Mouse (Mus musculus) lung, postnatal 0 days (tissue): Measurements from ENCODE around the gene Tagln2.

Source experiments
- CTCF ChIP-seq: IDR thresholded peaks from 2 replicates; pipeline ENCODE4 v1.5.1; 2016; ENCODE audit warnings: antibody characterized with exemption, mild to moderate bottlenecking
- EP300 ChIP-seq: IDR thresholded peaks from 2 replicates; pipeline ENCODE4 v1.6.1; 2016; ENCODE audit warnings: antibody characterized with exemption, mild to moderate bottlenecking, control low read depth

DNA sequence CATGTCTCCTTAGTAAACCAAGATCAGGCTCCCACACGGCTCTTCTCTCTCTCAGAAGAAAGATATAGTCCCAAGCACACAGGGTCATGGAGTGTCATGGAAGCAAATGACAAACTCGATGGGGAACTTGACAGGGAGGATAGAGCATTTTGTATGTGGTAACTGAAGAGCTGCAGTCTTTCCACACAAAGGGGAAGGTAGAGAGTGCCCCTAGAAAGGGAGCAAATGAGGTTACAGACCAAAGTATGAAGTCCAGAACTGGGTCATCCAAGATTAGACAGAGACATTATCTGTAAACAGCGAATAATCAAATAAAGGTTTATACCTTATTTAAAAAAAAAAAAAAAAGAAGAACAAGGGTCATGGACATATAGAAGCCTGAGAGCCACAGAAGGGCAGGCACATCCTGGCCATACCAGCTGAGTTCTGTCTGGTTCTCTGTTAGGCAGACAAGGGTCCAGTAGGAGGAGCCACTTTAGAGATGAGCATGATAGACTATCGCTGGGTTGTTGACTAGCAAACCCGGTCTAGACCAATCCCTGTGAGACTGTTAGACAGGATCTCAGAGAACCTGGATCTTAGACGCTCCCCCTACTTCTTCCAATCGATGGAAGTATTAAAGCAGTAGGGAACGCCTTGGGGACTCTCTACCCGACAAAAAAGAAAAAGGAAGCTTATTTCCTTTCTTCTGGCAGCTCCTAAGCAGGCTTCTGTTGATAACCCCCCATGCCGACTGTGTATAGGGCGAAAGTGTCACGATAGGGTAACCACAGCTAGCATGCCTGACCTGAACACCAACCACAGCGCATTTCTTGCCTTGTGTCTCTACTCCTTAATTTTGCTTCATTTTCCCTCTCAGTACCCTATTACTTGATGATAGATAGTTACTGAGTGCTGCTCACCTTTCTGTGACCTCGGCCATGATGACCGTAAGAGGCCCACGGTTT lies 36.2 kb upstream of the Tagln2 start:
- TF ChIP-seq CTCF (no peak), EP300 (no peak)
